Mouse (Mus musculus): ENCODE measurements around the gene Mccc1.

Mccc1 gene

GRCm38 (mm10) chr3:36000275-36001239 is at the start of gene Mccc1:
Gene Mccc1, minus strand, starts transcription at chr3:36000678.
- in situ Hi-C loops (cut with MboI; ENCODE audit: low pct_unique_long_range_greater_than_20kb in 1 of 2, low sequenced_read_pairs in 2 of 2, unreplicated experiment in 1 of 2): no loop called here

- in situ Hi-C loops (cut with MboI; ENCODE audit: low pct_unique_long_range_greater_than_20kb in 1 of 2, low sequenced_read_pairs in 2 of 2, unreplicated experiment in 1 of 2): no loop called here
Observed at GRCm38 (mm10) chr3:36049106-36049505, 48.6 kb upstream of the Mccc1 start.

- in situ Hi-C loops (cut with MboI; ENCODE audit: low pct_unique_long_range_greater_than_20kb in 1 of 2, low sequenced_read_pairs in 2 of 2, unreplicated experiment in 1 of 2): no loop called here
Observed at GRCm38 (mm10) chr3:36045086-36045485, 44.6 kb upstream of the Mccc1 start.

DNA sequence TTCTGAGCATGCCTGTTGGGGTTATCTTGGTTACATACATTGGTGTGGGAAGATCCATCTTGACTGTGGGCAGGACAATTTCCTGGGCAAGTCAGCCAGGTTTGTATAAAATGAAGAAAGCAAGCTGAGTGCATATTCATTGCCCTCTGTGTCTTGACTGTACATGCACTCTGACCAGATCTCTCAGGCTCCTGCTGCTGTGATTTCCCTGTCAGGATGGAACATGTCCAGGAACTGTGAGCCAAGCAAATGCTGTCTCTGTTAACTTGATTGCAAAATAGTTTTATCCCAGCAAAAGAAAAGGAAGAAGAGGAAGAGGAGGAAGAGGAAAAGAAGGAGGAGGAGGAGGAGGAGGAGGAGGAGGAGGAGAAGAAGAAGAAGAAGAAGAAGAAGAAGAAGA is 44.0 kb upstream of the Mccc1 start:
- in situ Hi-C loops (cut with MboI; ENCODE audit: low pct_unique_long_range_greater_than_20kb in 1 of 2, low sequenced_read_pairs in 2 of 2, unreplicated experiment in 1 of 2): no loop called here

DNA sequence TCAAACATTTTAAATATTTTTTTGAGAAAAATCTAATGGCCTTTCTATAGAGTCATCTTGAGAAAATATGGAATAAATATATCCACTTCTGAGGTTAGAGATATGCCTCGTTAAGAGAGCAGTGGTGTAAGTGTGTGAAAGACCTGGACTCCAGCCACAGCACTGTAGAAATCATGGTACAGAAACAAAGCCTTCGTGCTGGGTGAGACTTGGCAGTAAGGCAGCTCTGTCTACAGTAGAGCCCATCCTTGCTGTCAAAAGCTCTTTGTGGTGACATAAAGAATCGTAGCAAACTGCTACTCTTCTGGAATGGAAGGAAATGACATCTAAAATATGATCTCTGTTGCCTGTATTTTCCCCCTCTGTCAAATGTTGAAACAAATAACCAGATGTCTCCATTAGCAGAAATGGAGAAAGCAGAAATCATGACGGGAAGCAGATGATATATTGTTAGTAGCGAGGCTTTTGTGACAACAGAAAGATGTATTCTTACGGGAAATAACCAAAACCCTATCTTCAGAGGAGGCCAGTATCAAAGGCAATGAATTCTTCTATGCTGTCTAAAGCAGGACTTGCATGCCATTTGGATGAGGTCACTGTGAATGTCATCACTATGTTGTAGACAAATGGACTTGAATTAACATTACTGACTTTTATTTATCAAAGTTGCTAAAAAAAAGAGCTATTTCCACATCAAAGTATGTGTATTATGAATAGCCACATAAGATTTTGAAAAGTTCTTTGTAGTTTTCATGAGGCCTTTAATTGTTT is 31.4 kb upstream of the Mccc1 start:
- in situ Hi-C loops (cut with MboI; ENCODE audit: low pct_unique_long_range_greater_than_20kb in 1 of 2, low sequenced_read_pairs in 2 of 2, unreplicated experiment in 1 of 2): no loop called here

DNA sequence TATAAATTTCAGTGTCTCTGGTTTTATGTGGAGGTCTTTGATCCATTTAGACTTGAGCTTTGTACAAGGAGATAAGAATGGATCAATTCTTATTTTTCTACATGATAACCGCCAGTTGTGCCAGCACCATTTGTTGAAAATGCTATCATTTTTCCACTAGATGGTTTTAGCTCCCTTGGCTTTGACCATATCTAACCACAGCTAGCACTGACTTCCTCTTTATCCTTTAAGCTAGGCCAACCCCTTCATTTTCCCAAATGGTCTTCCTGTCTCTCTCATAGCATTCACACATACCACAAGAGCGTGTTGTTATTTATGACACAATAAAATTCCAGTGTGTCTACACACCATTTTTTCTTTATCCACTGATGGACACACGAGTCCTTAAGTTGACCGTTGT is 29.5 kb upstream of the Mccc1 start:
- in situ Hi-C loops (cut with MboI; ENCODE audit: low pct_unique_long_range_greater_than_20kb in 1 of 2, low sequenced_read_pairs in 2 of 2, unreplicated experiment in 1 of 2): no loop called here

DNA sequence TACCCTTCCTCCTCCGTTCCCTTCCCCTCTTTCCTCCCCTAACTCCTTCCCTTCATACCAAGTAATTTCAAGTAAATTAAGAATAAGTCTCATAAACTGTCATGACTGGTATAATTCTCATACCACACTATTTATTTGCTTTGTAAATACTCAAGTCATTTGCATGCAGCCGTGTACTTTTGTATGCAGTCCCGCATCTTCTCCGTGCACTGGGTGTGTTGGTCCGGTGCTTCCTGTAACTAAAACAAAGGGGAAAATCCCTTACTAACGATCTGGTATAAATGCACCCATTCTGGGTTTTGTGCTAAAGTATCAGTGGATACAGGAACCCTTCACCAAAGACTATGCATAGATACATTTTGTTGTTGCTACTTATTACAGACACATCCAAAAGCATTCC is 25.3 kb upstream of the Mccc1 start:
- in situ Hi-C loops (cut with MboI; ENCODE audit: low pct_unique_long_range_greater_than_20kb in 1 of 2, low sequenced_read_pairs in 2 of 2, unreplicated experiment in 1 of 2): no loop called here

DNA sequence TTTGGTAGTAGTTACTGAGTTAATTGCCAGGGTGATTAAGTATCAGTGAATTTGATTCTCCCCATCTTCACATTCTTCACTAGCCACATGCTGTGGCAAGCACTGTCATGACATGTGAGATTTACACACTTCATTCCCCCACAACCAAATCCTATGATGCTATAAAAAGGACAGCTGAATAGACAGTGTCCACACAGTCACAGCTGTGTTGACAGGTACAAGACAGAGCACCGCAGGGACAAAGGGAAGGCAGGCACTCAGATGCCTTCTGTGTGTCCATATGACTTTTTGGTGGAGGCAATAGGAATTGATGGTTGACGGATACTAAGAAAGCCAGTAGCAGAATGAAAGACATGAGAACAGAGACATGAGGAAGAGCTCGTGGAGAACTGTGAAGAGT is 10.8 kb upstream of the Mccc1 start:
- in situ Hi-C loops (cut with MboI; ENCODE audit: low pct_unique_long_range_greater_than_20kb in 1 of 2, low sequenced_read_pairs in 2 of 2, unreplicated experiment in 1 of 2): no loop called here

GRCm38 (mm10) chr3:36008411-36009154 is 8.1 kb upstream of the Mccc1 start:
- in situ Hi-C loops (cut with MboI; ENCODE audit: low pct_unique_long_range_greater_than_20kb in 1 of 2, low sequenced_read_pairs in 2 of 2, unreplicated experiment in 1 of 2): no loop called here

DNA sequence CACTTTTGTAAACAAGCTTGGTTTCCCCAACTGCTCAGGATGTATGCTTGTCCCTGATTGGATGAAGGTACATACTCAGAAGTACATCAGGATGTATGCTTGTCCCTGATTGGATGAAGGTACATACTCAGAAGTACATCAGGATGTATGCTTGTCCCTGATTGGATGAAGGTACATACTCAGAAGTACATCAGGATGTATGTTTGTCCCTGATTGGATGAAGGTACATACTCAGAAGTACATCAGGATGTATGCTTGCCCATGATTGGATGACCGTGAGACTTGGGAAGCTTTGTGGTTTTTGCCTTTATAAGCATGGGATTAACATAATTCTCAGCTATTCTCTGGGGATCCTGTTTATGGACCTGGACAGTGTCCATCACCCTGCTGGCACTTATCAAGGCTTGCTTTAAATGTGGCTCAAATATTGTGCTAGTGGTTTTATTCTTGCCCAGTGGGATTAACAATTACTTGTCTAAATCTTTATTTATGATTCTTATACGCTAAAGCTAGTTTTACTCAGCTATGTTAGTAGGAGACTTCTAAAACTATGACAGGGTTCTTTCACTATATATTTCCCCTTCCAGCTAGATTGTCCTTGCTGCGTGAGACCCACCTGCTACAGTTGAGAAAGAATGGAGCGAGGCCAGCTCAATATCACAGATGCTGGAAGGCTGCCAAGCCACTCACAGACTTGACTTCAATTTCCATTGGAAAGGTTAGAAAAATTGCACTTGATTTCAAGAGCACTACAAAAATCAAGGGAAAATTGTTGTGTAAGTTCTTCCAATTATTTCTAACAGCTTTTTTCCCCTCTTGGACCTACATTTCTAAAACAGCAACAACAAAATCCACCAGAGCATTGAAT is 3.8 kb upstream of the Mccc1 start:
- in situ Hi-C loops (cut with MboI; ENCODE audit: low pct_unique_long_range_greater_than_20kb in 1 of 2, low sequenced_read_pairs in 2 of 2, unreplicated experiment in 1 of 2): no loop called here

GRCm38 (mm10) chr3:35994552-35995531 is 5.6 kb downstream of the Mccc1 start:
- in situ Hi-C loops (cut with MboI; ENCODE audit: low pct_unique_long_range_greater_than_20kb in 1 of 2, low sequenced_read_pairs in 2 of 2, unreplicated experiment in 1 of 2): no loop called here

DNA sequence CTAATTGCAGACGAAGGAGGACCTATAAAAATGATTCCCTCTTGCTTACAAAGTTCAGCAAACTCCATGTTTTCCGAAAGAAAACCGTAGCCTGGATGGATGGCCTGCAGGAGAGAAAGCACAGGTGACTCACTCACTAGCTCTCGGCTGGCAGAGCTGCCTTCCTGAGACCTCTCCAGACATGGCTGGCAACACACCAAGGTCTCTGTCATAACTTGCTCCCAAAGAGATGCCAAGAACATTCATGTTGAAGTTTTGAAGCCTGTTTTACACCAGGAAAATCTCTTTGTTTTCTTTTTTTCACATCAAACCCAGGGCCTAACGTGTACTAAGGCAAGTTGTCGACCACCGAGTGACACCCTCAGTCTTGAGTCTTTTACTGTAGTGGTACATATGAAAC is 9.8 kb downstream of the Mccc1 start:
- in situ Hi-C loops (cut with MboI; ENCODE audit: low pct_unique_long_range_greater_than_20kb in 1 of 2, low sequenced_read_pairs in 2 of 2, unreplicated experiment in 1 of 2): no loop called here

DNA sequence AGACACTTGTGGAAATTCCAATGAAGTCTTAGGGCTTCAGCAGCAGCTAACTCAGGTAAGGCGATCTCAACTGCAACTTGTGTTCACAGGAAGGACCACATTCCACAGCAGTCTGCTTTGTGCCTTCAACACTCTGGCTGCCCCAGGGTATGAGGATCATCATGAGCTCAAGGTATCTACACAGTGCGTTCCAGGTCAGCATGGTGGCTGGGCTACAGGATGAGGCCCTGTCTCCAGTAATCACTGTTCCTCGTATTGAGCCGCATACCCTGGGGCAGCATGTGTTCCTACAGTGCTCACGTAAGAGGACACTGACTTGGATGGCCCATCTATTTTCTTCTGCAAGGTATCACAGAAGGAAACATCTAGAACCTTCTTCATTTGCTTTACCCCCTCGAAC is 12.4 kb downstream of the Mccc1 start:
- in situ Hi-C loops (cut with MboI; ENCODE audit: low pct_unique_long_range_greater_than_20kb in 1 of 2, low sequenced_read_pairs in 2 of 2, unreplicated experiment in 1 of 2): no loop called here

GRCm38 (mm10) chr3:35986266-35986665 is 14.2 kb downstream of the Mccc1 start:
- in situ Hi-C loops (cut with MboI; ENCODE audit: low pct_unique_long_range_greater_than_20kb in 1 of 2, low sequenced_read_pairs in 2 of 2, unreplicated experiment in 1 of 2): no loop called here

GRCm38 (mm10) chr3:35973551-35973950 is 26.9 kb downstream of the Mccc1 start:
- in situ Hi-C loops (cut with MboI; ENCODE audit: low pct_unique_long_range_greater_than_20kb in 1 of 2, low sequenced_read_pairs in 2 of 2, unreplicated experiment in 1 of 2): loop anchor here (10.0 to 25.0 kb wide), 3 partner anchors 161 to 286 kb away; no protein-coding TSS in a partner anchor

GRCm38 (mm10) chr3:35972985-35973384 is 27.5 kb downstream of the Mccc1 start:
- in situ Hi-C loops (cut with MboI; ENCODE audit: low pct_unique_long_range_greater_than_20kb in 1 of 2, low sequenced_read_pairs in 2 of 2, unreplicated experiment in 1 of 2): loop anchor here (10.0 to 25.0 kb wide), 3 partner anchors 162 to 286 kb away; no protein-coding TSS in a partner anchor

- in situ Hi-C loops (cut with MboI; ENCODE audit: low pct_unique_long_range_greater_than_20kb in 1 of 2, low sequenced_read_pairs in 2 of 2, unreplicated experiment in 1 of 2): loop anchor here (10.0 to 25.0 kb wide), 3 partner anchors 164 to 284 kb away; no protein-coding TSS in a partner anchor
Observed at GRCm38 (mm10) chr3:35971149-35971548, 29.3 kb downstream of the Mccc1 start.
